Mouse (Mus musculus) hindbrain, postnatal 0 days (tissue): ENCODE data around the gene BC005537. TPM values are rescaled to one million over a fixed set of nuclear protein-coding genes. Genes with fewer than 3 reads are reported as not detected.

Experiments
- ATAC-seq: fragments of 200-750 bp; cut with Nextera tagmentation; 2 replicates; pipeline ENCODE4 v1.8.0; 2017; ENCODE audit warnings: mild to moderate bottlenecking, moderate TSS enrichment, moderate library complexity
- DNase-seq: peaks from one replicate; pipeline ENCODE4 v3.0.0-alpha.2; 2015; ENCODE audit warnings: low spot score
- H3K27ac ChIP-seq: fragments of 300-500 bp; sonication (generic); 2 replicates; pipeline ENCODE4 v1.5.1; 2014; ENCODE audit warnings: mild to moderate bottlenecking
- H3K27me3 ChIP-seq: fragments of 300-500 bp; sonication (generic); 2 replicates; pipeline ENCODE4 v1.6.1; 2014; ENCODE audit warnings: low read length, mixed read lengths; ENCODE audit not compliant: insufficient read depth
- H3K36me3 ChIP-seq: fragments of 300-500 bp; sonication (generic); 2 replicates; pipeline ENCODE4 v1.6.1; 2014; ENCODE audit warnings: low read length, mixed read lengths; ENCODE audit not compliant: insufficient read depth
- H3K4me1 ChIP-seq: fragments of 300-500 bp; sonication (generic); 2 replicates; pipeline ENCODE4 v1.6.1; 2014; ENCODE audit warnings: antibody characterized with exemption, low read length, mixed read lengths; ENCODE audit not compliant: insufficient read depth
- H3K4me2 ChIP-seq: fragments of 300-500 bp; sonication (generic); 2 replicates; pipeline ENCODE4 v1.6.1; 2014; ENCODE audit warnings: low read depth, mild to moderate bottlenecking, low read length, moderate library complexity, mixed read lengths
- H3K4me3 ChIP-seq: fragments of 300-500 bp; sonication (generic); 2 replicates; pipeline ENCODE4 v1.5.1; 2014; ENCODE audit warnings: low read length
- H3K9ac ChIP-seq: fragments of 300-500 bp; sonication (generic); replicated peaks from 2 replicates; pipeline ENCODE4 v1.6.1; 2014; ENCODE audit warnings: mild to moderate bottlenecking, low read length, moderate library complexity, mixed read lengths
- H3K9me3 ChIP-seq: fragments of 300-500 bp; sonication (generic); 2 replicates; pipeline ENCODE4 v1.6.1; 2016; ENCODE audit warnings: low read length, mixed read lengths
- CTCF ChIP-seq: IDR thresholded peaks from 2 replicates; pipeline ENCODE4 v1.5.1; 2016; ENCODE audit warnings: antibody characterized with exemption, control low read depth, low read depth
- WGBS: fragments of 180-500 bp; shearing (Covaris S2); extraction: QIAGEN DNeasy Blood & Tissue Kit; methylation state at CpG from one replicate; pipeline ENCODE4 v1.1.7; 2014; 5-methylcytosine and 5-hydroxymethylcytosine counted together
- polyA plus RNA-seq: library from polyadenylated mRNA; unstranded; fragments of >200 nt; fragmentation: Nextera tagmentation; extraction: Ambion mirVana; gene quantifications from 2 replicates; pipeline ENCODE4 v1.2.1, GENCODE M21; 2015
- total RNA-seq: library from RNA; depleted of rRNA; stranded (reverse); fragments of >200 nt; gene quantifications from 2 replicates; pipeline ENCODE4 v1.2.3, GENCODE M21; 2014

BC005537 gene
- total and polyA plus RNA-seq, 2 experiments from 2014 or later, result 16.4 to 39.2 TPM

- no peak overlapping the region for H3K4me3 ChIP-seq
- ATAC-seq, result no peak
- DNase-seq, result no peak
- H3K27me3 ChIP-seq, result no peaks in the 10 kb centered on the region
- no peaks in the 10 kb centered on the region for H3K4me1 ChIP-seq
- H3K9ac ChIP-seq, result no peak overlapping the region
- H3K36me3 ChIP-seq, result no peaks in the 10 kb centered on the region
- no peak overlapping the region for H3K4me2 ChIP-seq
- H3K9me3 ChIP-seq, result no peaks in the 10 kb centered on the region
- whole genome bisulfite sequencing, result 89% methylated on average over 8 of the region's 8 CpGs
- no peak overlapping the region for H3K27ac ChIP-seq
- TF ChIP-seq CTCF, result no peak
Measured at GRCm38 (mm10) chr13:24778706-24779380, 22.6 kb upstream of the BC005537 start.

- Histone ChIP-seq H3K4me2 (no peak overlapping the region), H3K9ac (no peak overlapping the region), H3K4me3 (no peak overlapping the region), H3K27ac (no peak overlapping the region), H3K36me3 (no peaks in the 10 kb centered on the region), H3K9me3 (no peaks in the 10 kb centered on the region), H3K27me3 (no peaks in the 10 kb centered on the region), H3K4me1 (no peaks in the 10 kb centered on the region)
- 50% methylated on average over 5 of the region's 5 CpGs for WGBS
- DNase-seq (peak; percentile 23), ATAC-seq (no peak)
- TF ChIP-seq CTCF, result no peak
Measured at GRCm38 (mm10) chr13:24781916-24782315, 19.5 kb upstream of the BC005537 start.

GRCm38 (mm10) chr13:24786014-24786490 is 15.4 kb upstream of the BC005537 start:
- Histone ChIP-seq H3K27me3 (no peaks in the 10 kb centered on the region), H3K9me3 (no peaks in the 10 kb centered on the region), H3K4me1 (no peaks in the 10 kb centered on the region), H3K36me3 (no peaks in the 10 kb centered on the region), H3K27ac (no peak overlapping the region), H3K4me2 (no peak overlapping the region), H3K4me3 (no peak overlapping the region), H3K9ac (no peak overlapping the region)
- ATAC-seq (peak; percentile 76), DNase-seq (peak; percentile 23)
- no peak for TF ChIP-seq CTCF
- WGBS, result 39% methylated on average over 11 of the region's 11 CpGs

GRCm38 (mm10) chr13:24787477-24787876 is 14.0 kb upstream of the BC005537 start:
- no peak for TF ChIP-seq CTCF
- ATAC-seq (no peak), DNase-seq (no peak)
- no peak overlapping the region for H3K27ac ChIP-seq
- no peaks in the 10 kb centered on the region for H3K9me3 ChIP-seq
- no peaks in the 10 kb centered on the region for H3K36me3 ChIP-seq
- no peaks in the 10 kb centered on the region for H3K4me1 ChIP-seq
- 88% methylated on average over 5 of the region's 5 CpGs for WGBS
- no peak overlapping the region for H3K9ac ChIP-seq
- no peak overlapping the region for H3K4me3 ChIP-seq
- H3K4me2 ChIP-seq, result no peak overlapping the region
- H3K27me3 ChIP-seq, result no peaks in the 10 kb centered on the region

GRCm38 (mm10) chr13:24791349-24791748 is 10.1 kb upstream of the BC005537 start:
- no peak overlapping the region for H3K9ac ChIP-seq

GRCm38 (mm10) chr13:24792411-24793045 is 8.9 kb upstream of the BC005537 start:
- no peak for ATAC-seq
- 87% methylated on average over 9 of the region's 9 CpGs for WGBS

More at GRCm38 (mm10) chr13:24791349-24791748, 10.1 kb upstream of the BC005537 start:
- Histone ChIP-seq H3K4me1 (no peaks in the 10 kb centered on the region), H3K4me2 (no peak overlapping the region), H3K4me3 (no peak overlapping the region), H3K36me3 (no peaks in the 10 kb centered on the region), H3K27ac (no peak overlapping the region), H3K27me3 (no peaks in the 10 kb centered on the region), H3K9me3 (no peaks in the 10 kb centered on the region)
- no peak for TF ChIP-seq CTCF
- DNase-seq (no peak), ATAC-seq (no peak)
- WGBS, result 77% methylated on average over 2 of the region's 2 CpGs

GRCm38 (mm10) chr13:24798686-24799085 is 2.8 kb upstream of the BC005537 start:
- Histone ChIP-seq H3K27me3 (no peaks in the 10 kb centered on the region), H3K9ac (no peak overlapping the region), H3K27ac (no peak overlapping the region), H3K4me1 (peaks cover 3% of the 10 kb centered on the region; the same call in 1 of the 2 replicates), H3K9me3 (no peaks in the 10 kb centered on the region), H3K4me3 (no peak overlapping the region), H3K36me3 (no peaks in the 10 kb centered on the region), H3K4me2 (no peak overlapping the region)
- DNase-seq, result no peak
- WGBS, result 99% methylated on average over 4 of the region's 4 CpGs
- no peak for ATAC-seq
- TF ChIP-seq CTCF, result no peak

More at GRCm38 (mm10) chr13:24792411-24793045, 8.9 kb upstream of the BC005537 start:
- no peak overlapping the region for H3K27ac ChIP-seq
- H3K4me1 ChIP-seq, result no peaks in the 10 kb centered on the region
- H3K4me3 ChIP-seq, result no peak overlapping the region
- H3K9ac ChIP-seq, result no peak overlapping the region
- TF ChIP-seq CTCF, result no peak
- no peak for DNase-seq
- H3K36me3 ChIP-seq, result no peaks in the 10 kb centered on the region
- H3K9me3 ChIP-seq, result no peaks in the 10 kb centered on the region
- H3K27me3 ChIP-seq, result no peaks in the 10 kb centered on the region
- H3K4me2 ChIP-seq, result no peak overlapping the region
